Comparison of ENCODE assay signal across 26 mouse cellular contexts in the genomic region with DNA sequence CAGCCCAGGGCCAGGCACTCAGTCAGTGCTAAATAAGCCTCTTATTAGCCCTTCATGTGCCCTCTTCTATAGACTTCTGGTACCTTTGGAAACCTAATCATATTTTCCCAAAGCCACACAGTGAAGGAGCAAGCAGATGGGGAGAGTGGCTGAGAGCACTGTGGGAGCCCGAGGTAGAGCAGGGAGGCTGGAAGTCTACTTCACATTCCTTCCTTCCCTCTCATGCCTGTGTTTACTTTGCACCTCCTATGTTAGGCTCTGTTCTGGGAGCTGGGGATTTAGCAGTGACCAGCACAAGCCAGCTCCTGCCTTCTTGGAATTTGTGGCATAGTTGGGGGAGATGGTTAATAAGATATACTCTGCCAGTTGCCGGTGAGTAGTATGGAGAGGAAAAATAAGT. TPM values are rescaled to one million over a fixed set of nuclear protein-coding genes. Genes with fewer than 3 reads are reported as not detected.
A peak's percentile ranks its signal among the peaks of the same experiment; 100 is the strongest.
DNase-seq lines count a peak whose midpoint lies in the region; ATAC-seq lines count a peak whose summit lies in the region.
"Had no signal": no experiment of that assay in that cellular context is flagged by ENCODE, and none has a peak within 500 bp of the region (broad histone marks: within the 10 kb centered on the region; RNA-seq: fewer than 3 reads in every experiment).

No protein-coding gene starts in this region.

- 0 out of 2 replicates have a peak overlapping the region, but pooled peaks have one; percentile 11 for H3K27ac ChIP-seq in intestine, embryonic 16.5 days (ENCODE audit: low read length)
- no peak overlapping the region for H3K27ac ChIP-seq in intestine, embryonic 15.5 days
- H3K27ac ChIP-seq in lung, embryonic 16.5 days (ENCODE audit: low read length) = no peak overlapping the region
- H3K27ac ChIP-seq in stomach, embryonic 16.5 days (ENCODE audit: low read length) = no peak overlapping the region
- H3K27ac ChIP-seq: hindbrain, embryonic 10.5 days; hindbrain, embryonic 15.5 days; liver, embryonic 13.5 days; macrophage; midbrain, embryonic 15.5 days; neural tube, embryonic 15.5 days had no signal

- no peak overlapping the region for H3K4me3 ChIP-seq in intestine, embryonic 16.5 days (ENCODE audit: low read length)
- H3K4me3 ChIP-seq in intestine, embryonic 15.5 days (replicated peaks) = no peak overlapping the region
- H3K4me3 ChIP-seq in lung, embryonic 16.5 days (ENCODE audit: low read length) = no peak overlapping the region
- H3K4me3 ChIP-seq in stomach, embryonic 16.5 days (replicated peaks; ENCODE audit: low read length) = no peak overlapping the region
- H3K4me3 ChIP-seq: hindbrain, embryonic 10.5 days; hindbrain, embryonic 15.5 days; liver, embryonic 13.5 days; midbrain, embryonic 15.5 days; neural tube, embryonic 15.5 days had no signal

- no peaks in the 10 kb centered on the region for H3K9me3 ChIP-seq in intestine, embryonic 16.5 days (ENCODE audit: control insufficient read depth, low read length)
- H3K9me3 ChIP-seq in intestine, embryonic 15.5 days = no peaks in the 10 kb centered on the region
- H3K9me3 ChIP-seq in lung, embryonic 16.5 days (ENCODE audit: control insufficient read depth, low read length) = no peaks in the 10 kb centered on the region
- H3K9me3 ChIP-seq in stomach, embryonic 16.5 days (replicated peaks; ENCODE audit: control insufficient read depth, low read length) = no peaks in the 10 kb centered on the region
- H3K9me3 ChIP-seq: hindbrain, embryonic 10.5 days; hindbrain, embryonic 15.5 days; liver, embryonic 13.5 days; midbrain, embryonic 15.5 days; neural tube, embryonic 15.5 days had no signal

- ATAC-seq in intestine, embryonic 16.5 days = no peak
- no peak for ATAC-seq in intestine, embryonic 15.5 days
- peak; percentile 70 for ATAC-seq in lung, embryonic 16.5 days (ENCODE audit: low read depth)
- ATAC-seq in stomach, embryonic 16.5 days (ENCODE audit: insufficient read depth, low FRiP score) = peak; percentile 72; the same call in 1 of the 2 replicates
- ATAC-seq: CD4-positive, CD25-positive, alpha-beta regulatory T cell, adult 4 months; forebrain, embryonic 14.5 days; inflammation-experienced regulatory T-cells, adult 6 months; midbrain, embryonic 15.5 days had no signal

- H3K4me1 ChIP-seq in intestine, embryonic 16.5 days (ENCODE audit: control insufficient read depth, insufficient read depth, low read length) = no peaks in the 10 kb centered on the region
- H3K4me1 ChIP-seq in intestine, embryonic 15.5 days (replicated peaks) = no peaks in the 10 kb centered on the region
- H3K4me1 ChIP-seq in lung, embryonic 16.5 days (replicated peaks; ENCODE audit: control insufficient read depth, insufficient read depth, low read length) = no peaks in the 10 kb centered on the region
- no peaks in the 10 kb centered on the region for H3K4me1 ChIP-seq in stomach, embryonic 16.5 days (ENCODE audit: control insufficient read depth, insufficient read depth, low read length)
- H3K4me1 ChIP-seq: liver, embryonic 13.5 days had no signal

- 17% methylated on average over 2 of the region's 2 CpGs for WGBS in intestine, embryonic 16.5 days
- 21% methylated on average over 2 of the region's 2 CpGs for WGBS in intestine, embryonic 15.5 days
- 17% methylated on average over 2 of the region's 2 CpGs for WGBS in lung, embryonic 16.5 days
- 13% methylated on average over 2 of the region's 2 CpGs for WGBS in stomach, embryonic 16.5 days

- no peak overlapping the region for H3K4me2 ChIP-seq in intestine, embryonic 16.5 days (ENCODE audit: low read depth, low read length)
- H3K4me2 ChIP-seq in intestine, embryonic 15.5 days (replicated peaks) = no peak overlapping the region
- no peak overlapping the region for H3K4me2 ChIP-seq in lung, embryonic 16.5 days (ENCODE audit: low read depth, low read length)
- no peak overlapping the region for H3K4me2 ChIP-seq in stomach, embryonic 16.5 days (ENCODE audit: low read depth, low read length)
- H3K4me2 ChIP-seq: hindbrain, embryonic 15.5 days; liver, embryonic 13.5 days; midbrain, embryonic 15.5 days; neural tube, embryonic 15.5 days had no signal

- H3K9ac ChIP-seq in intestine, embryonic 16.5 days (ENCODE audit: low read depth, low read length) = no peak overlapping the region
- H3K9ac ChIP-seq in intestine, embryonic 15.5 days = no peak overlapping the region
- no peak overlapping the region for H3K9ac ChIP-seq in lung, embryonic 16.5 days (ENCODE audit: low read length)
- H3K9ac ChIP-seq in stomach, embryonic 16.5 days (ENCODE audit: low read length) = no peak overlapping the region
- H3K9ac ChIP-seq: hindbrain, embryonic 15.5 days; liver, embryonic 13.5 days; midbrain, embryonic 15.5 days; neural tube, embryonic 15.5 days had no signal

- no peaks in the 10 kb centered on the region for H3K36me3 ChIP-seq in intestine, embryonic 16.5 days (ENCODE audit: control insufficient read depth, insufficient read depth, low read length)
- no peaks in the 10 kb centered on the region for H3K36me3 ChIP-seq in intestine, embryonic 15.5 days
- H3K36me3 ChIP-seq in lung, embryonic 16.5 days (ENCODE audit: control insufficient read depth, insufficient read depth, low read length) = no peaks in the 10 kb centered on the region
- H3K36me3 ChIP-seq in stomach, embryonic 16.5 days (ENCODE audit: control insufficient read depth, insufficient read depth, low read length) = no peaks in the 10 kb centered on the region
- H3K36me3 ChIP-seq: hindbrain, embryonic 10.5 days; hindbrain, embryonic 15.5 days; liver, embryonic 13.5 days; midbrain, embryonic 15.5 days; neural tube, embryonic 15.5 days had no signal

- H3K27me3 ChIP-seq in intestine, embryonic 16.5 days (replicated peaks; ENCODE audit: control insufficient read depth, insufficient read depth, low read length) = no peaks in the 10 kb centered on the region
- H3K27me3 ChIP-seq in intestine, embryonic 15.5 days (replicated peaks) = no peaks in the 10 kb centered on the region
- no peaks in the 10 kb centered on the region for H3K27me3 ChIP-seq in lung, embryonic 16.5 days (ENCODE audit: control insufficient read depth, insufficient read depth, low read depth, low read length)
- H3K27me3 ChIP-seq in stomach, embryonic 16.5 days (ENCODE audit: control insufficient read depth, insufficient read depth, low read length) = no peaks in the 10 kb centered on the region
- H3K27me3 ChIP-seq: hindbrain, embryonic 15.5 days; liver, embryonic 13.5 days; midbrain, embryonic 15.5 days; neural tube, embryonic 15.5 days had no signal

- no peak for DNase-seq in lung, postnatal 4 days
- DNase-seq in brain, adult 2 months (ENCODE audit: low read depth, low spot score) = peak; percentile 45
- DNase-seq in retina, embryonic 14.5 days (ENCODE audit: low spot score) = no peak
- DNase-seq: adrenal gland, postnatal 36 days; cerebellum, adult 2 months; heart, postnatal 14 days; kidney, adult 9 months; kidney, postnatal 14 days; left cerebral cortex, postnatal 4 days; liver, embryonic 13.5 days; lung, adult 2 months; right cerebral cortex, adult 18-20 months; spleen, adult 18-20 months; thymus, postnatal 25 days had no signal

RNA-seq across cellular contexts. Expression of a gene that starts 59.7 kb away (rescaled TPM):
- polyA plus RNA-seq in intestine, embryonic 16.5 days (2015; fragmentation: Nextera tagmentation; extraction: Ambion mirVana) = 2.7 and 3.1 TPM in 2 replicates
- polyA plus RNA-seq in intestine, embryonic 15.5 days (2015; fragmentation: Nextera tagmentation; extraction: Ambion mirVana) = 4.3 and 4.5 TPM in 2 replicates
- 0.21 and 0.26 TPM in 2 replicates for polyA plus RNA-seq in lung, embryonic 16.5 days (2015; fragmentation: Nextera tagmentation; extraction: Ambion mirVana)
- polyA plus RNA-seq in stomach, embryonic 16.5 days (2015; fragmentation: Nextera tagmentation; extraction: Ambion mirVana) = 4.8 and 5.6 TPM in 2 replicates
- polyA plus RNA-seq: inflammation-experienced regulatory T-cells, adult 6 months; macrophage had no signal

Comparison
In these comparisons a context has a peak if more than half of its experiments do, and no peak if none do; other contexts are left out.
1. ATAC-seq: peak in lung, embryonic 16.5 days (single experiment) and stomach, embryonic 16.5 days (single experiment); none in intestine, embryonic 16.5 days (single experiment) and intestine, embryonic 15.5 days (single experiment).